Mouse (Mus musculus) embryonic stem cell, embryonic (primary cell): ENCODE data around the gene 4932438H23Rik.

ENCODE experiments used
- CTCF ChIA-PET, 4 experiments: fragments of 300-600 bp in 2 of 4; fragments of 350-600 bp in 2 of 4; sonication (Branson Sonifier 250); formaldehyde crosslinking; loops; one replicate each; lab custom pipeline; 2022; ENCODE audit warnings: inconsistent platforms in 2 of 4; lab: Charles Lee
- POLR2A ChIA-PET, 4 experiments: fragments of 300-600 bp in 2 of 4; fragments of 350-600 bp in 2 of 4; sonication (Branson Sonifier 250); formaldehyde crosslinking; loops; one replicate each; lab custom pipeline; 2022; ENCODE audit warnings: antibody characterized with exemption in 4 of 4, inconsistent platforms in 1 of 4; lab: Charles Lee

Gene 4932438H23Rik

DNA sequence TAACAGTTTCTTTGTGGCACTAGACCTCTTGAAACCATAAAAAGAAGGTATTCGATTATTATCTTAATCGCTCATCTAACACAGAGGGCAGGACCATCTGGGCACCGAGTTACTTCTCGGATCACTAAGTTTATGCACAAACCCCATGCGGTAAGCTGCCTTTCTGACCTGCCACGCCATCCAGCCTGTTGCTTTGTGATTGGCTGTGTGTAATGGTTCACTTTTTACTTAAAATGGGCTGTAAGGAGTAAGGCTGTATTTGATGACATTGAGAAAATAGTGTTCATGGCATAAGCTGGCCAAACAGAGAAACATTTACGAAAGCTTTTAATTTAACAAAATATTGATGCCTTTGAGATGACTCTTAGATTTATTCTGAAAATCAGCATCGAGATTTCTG lies at the start of gene 4932438H23Rik:
TSS of gene 4932438H23Rik (minus strand) at position 101 of the 400 bp plus-strand sequence.
- POLR2A ChIA-PET: no interaction called here
- CTCF ChIA-PET: no interaction called here

DNA sequence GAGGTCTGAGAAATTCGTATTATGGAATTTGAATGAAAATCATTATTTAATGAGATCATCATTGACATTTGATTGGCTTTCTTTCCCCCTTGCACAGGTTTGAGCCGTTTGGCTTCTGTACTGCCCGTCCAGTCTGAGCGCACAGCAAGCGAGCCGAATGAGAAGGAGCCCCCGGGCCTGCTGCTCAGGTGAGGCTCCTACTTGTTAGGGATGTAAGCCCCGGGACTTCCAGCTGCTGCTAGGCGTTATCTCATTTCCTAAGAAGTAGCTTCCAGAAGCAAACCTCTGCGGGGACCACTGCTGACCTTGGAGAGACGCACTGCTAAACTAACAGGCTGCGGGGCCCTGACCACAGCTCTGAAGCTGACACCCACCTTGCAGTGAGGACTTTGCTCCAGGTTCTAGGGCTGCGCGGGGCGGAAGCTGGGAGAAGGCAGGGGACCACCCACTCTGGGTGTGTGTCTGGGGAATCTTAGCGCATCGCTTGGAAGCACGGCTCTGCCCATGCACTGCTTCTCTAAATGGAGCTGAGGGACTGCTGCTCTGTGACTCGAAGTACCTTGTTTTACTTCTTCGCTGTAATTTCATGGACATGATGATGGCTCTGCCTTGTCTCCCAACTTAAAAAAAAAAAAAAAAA lies 46.2 kb upstream of the 4932438H23Rik start:
- ChIA-PET POLR2A (interaction anchor here in 1 of 4 experiments (0.7 to 1.0 kb wide), 3 partner anchors 9 to 141 kb away, joined by 3 read pairs; no protein-coding TSS in a partner anchor), CTCF (interaction anchor here in 1 of 4 experiments (0.7 kb wide), 1 partner anchor 217 kb away, joined by 3 read pairs; no protein-coding TSS in a partner anchor)

DNA sequence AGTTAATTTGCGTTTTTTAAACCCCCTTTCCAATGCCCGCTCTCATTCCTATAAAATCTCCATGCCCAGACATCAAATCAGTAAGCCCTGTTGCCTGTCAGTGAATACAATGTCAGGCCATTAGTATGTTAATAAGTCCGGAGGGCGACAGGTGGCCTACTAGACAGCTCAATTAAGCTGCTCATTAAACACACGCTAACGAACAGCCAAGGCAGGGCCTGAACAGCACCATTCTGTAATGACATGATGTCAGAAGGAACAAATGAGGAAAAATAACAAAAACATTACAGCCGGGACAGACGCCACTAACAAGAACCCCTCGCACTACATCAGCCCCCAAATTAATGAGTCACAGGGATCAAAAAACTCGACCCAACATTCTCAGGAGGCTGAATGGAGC lies 45.5 kb upstream of the 4932438H23Rik start:
- POLR2A ChIA-PET: interaction anchor here in 2 of 4 experiments (0.7 to 1.0 kb wide), 3 partner anchors 11 to 1233 kb away, joined by 3 read pairs; no protein-coding TSS in a partner anchor
- CTCF ChIA-PET: interaction anchor here in 3 of 4 experiments (0.7 to 1.1 kb wide), 4 partner anchors 10 to 80 kb away, joined by 3 to 5 read pairs (median 4); no protein-coding TSS in a partner anchor

DNA sequence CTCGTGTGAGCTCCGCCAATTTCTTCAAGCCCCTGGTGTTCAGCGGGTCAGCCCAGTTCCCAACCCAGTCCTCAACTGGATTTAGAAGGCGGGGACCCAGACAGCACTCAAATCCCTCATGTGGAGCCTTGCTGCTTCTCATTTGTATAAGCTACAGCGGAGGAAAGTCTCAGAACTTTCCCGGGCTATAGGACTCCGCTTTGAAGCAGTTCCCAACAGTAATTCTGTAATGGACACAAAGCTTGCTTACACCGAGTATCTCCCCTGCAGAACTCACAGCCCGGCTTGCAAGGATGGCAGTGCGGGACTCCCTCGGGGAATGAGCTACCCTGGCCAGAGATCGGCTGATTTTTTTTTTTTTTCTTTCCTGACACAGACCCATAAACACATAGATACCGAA lies 45.1 kb upstream of the 4932438H23Rik start:
- CTCF ChIA-PET: interaction anchor here in 3 of 4 experiments (0.7 to 1.1 kb wide), 4 partner anchors 10 to 80 kb away, joined by 3 to 5 read pairs (median 4); no protein-coding TSS in a partner anchor

DNA sequence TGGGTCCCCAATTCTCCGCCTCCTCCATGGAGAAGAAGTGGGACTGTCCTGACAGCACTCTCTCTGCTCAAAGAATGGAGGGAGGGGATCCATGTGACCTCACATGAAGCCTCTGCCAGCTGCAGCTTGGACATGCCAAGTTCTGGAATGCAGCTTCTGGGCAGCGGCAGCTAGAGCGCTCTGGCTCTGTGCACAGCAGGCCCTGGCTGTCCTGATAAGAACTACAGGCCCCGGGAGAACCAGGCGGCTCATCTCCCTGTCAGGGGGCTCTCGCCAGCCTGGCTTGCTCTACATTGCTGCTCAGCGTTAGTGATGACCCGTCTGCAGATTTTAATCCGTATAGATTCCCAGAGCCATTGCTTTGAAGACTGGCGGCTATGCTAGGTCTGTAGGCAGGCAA lies 44.6 kb upstream of the 4932438H23Rik start:
- POLR2A ChIA-PET: interaction anchor here in 1 of 4 experiments (0.6 kb wide), 1 partner anchor 32 kb away, joined by 3 read pairs; no protein-coding TSS in a partner anchor
- CTCF ChIA-PET: interaction anchor here in 2 of 4 experiments (1.1 kb wide), 2 partner anchors 11 to 23 kb away, joined by 3 to 5 read pairs; no protein-coding TSS in a partner anchor

More for the DNA sequence above, 45.1 kb upstream of the 4932438H23Rik start:
- POLR2A ChIA-PET: interaction anchor here in 2 of 4 experiments (0.6 to 0.7 kb wide), 3 partner anchors 31 to 1233 kb away, joined by 3 read pairs; no protein-coding TSS in a partner anchor

DNA sequence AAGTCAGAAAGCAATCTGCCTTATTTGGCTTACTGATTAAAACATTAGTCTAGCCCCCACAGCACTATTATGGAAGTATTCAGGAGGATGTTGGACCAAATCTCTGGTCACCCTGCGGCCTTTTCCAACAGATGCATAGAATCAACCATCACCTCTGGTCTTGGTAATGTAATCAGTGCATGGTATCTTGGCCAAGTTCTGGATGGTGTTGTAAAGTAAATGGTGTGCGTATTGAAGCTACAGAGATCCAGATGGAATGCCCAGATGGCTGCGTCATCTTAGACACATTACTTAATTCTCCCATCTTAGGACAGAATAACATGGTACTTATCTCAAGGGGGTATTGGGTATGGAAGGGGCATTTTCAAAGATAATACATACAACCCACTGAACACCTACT lies 43.8 kb upstream of the 4932438H23Rik start:
- CTCF ChIA-PET: no interaction called here

DNA sequence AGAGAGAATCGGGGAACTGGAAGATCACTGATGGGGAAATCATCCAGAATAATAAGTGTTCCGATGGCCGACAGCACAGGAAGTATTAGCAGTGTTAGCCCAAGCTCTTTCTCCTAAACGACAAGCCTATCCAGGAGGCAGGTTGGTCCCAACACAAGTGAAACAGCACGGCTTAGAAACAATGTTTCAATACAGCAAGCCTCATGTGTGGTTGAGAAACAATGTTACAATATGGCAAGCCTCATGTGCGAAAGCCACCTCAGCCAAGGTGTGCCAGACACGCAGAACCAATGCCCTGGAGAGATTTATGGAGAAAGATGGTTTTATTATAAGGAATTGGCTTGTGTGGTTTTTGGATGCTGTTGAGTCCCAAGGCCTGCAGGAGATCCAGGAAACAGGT lies 43.2 kb upstream of the 4932438H23Rik start:
- ChIA-PET CTCF (no interaction called here), POLR2A (interaction anchor here in 1 of 4 experiments (0.5 kb wide), 1 partner anchor 214 kb away, joined by 3 read pairs; no protein-coding TSS in a partner anchor)

More for the DNA sequence above, 43.8 kb upstream of the 4932438H23Rik start:
- POLR2A ChIA-PET: no interaction called here

DNA sequence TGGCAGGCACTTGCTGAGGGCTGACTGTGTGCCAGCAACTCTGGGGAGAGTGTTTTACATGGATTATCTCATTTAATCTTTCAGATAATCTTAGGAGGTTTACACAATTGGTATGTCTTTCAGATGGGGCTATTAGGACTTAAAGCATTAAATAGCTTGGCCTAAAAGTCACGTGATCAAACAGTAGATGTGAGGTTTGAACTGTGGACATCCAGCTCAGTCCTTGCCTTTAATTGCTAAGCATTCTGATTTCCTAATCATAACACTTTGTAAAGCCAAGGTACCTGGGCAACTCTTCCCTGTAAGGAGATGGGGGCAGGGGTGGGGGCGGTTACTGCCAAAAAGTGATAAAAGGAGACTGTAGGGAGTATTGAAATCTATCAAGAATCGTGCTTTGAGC lies 41.7 kb upstream of the 4932438H23Rik start:
- CTCF ChIA-PET: no interaction called here
- POLR2A ChIA-PET: interaction anchor here in 2 of 4 experiments (0.5 to 0.7 kb wide), 2 partner anchors 566 to 684 kb away, joined by 3 read pairs; no protein-coding TSS in a partner anchor

DNA sequence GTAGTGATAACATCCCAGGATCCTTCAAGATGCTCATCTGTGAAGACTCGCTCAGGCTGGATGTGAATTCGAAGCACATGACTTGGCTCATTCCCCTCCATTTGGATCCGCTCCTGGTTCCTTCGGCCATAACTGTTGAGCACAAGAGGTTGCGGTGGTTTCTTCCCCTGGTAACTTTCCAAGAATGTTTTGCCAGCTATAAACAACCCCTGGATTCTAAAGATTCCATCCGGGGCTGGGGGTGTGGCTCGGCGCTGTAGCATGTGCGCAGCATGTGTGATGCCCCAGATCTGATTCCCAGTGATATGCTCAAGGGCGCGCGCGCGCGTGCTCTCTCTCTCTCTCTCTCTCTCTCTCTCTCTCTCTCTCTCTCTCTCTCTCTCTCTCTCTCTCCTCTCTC lies 35.0 kb upstream of the 4932438H23Rik start:
- ChIA-PET CTCF (interaction anchor here in 1 of 4 experiments (0.9 kb wide), 1 partner anchor 10 kb away, joined by 3 read pairs; no protein-coding TSS in a partner anchor), POLR2A (interaction anchor here in 1 of 4 experiments (0.9 kb wide), 1 partner anchor 11 kb away, joined by 3 read pairs; no protein-coding TSS in a partner anchor)

DNA sequence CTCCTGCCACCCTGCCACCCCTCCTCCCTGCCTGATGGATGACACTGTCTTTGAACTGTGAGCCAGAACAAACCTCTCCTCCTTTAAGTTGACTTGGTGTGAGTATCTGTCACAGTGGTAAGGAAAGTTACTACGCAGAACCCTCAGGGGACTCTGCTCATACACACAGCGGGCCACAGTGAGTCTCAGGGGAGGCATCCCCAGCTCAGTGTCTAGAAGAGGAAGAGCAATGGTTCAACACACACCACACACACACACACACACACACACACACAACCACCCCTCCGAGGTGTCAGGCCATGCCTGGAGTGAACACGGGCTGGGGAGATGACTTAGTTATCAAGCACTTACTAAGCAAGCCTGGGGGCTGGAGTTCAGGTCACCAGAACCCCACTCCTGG lies 33.5 kb upstream of the 4932438H23Rik start:
- CTCF ChIA-PET: interaction anchor here in 1 of 4 experiments (0.5 to 0.6 kb wide), 2 partner anchors 20 to 240 kb away, joined by 3 to 4 read pairs; no protein-coding TSS in a partner anchor
- POLR2A ChIA-PET: no interaction called here

DNA sequence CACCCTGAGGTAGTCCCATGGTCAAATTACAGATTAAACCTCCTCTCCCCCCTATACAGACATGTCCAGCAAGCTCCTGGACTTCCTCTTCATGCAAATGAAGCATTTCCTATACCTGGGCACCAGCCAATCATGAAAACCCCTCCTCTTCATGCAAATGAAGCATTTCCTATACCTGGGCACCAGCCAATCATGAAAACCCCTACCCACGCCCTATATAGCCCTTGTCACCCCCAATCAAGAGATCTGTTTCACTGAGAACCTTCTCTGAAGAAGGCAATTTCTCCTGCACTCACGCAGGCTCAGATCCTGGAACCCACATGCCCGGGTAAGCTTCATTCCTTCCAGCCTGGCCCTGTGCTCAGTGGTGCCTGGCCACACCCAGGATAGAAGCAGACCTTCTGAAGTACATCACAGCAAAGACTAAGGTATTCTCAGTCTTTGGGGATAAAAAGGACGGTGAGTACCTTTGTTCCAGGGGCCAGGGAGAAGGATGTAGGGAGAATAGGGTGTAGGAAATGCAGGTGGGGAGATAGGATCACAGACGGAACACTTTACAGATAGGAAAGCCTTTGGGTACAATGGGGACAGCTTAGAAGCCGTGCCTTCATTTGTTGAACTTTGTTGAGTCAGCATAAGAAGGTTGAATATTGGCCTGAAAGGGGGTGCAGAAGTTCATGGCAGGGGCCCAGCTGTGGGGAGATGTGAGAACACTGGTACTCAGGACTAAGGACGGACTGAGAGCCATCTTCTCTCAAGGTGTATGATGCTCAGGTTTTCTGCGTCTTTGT lies 32.0 kb upstream of the 4932438H23Rik start:
- ChIA-PET POLR2A (interaction anchor here in 1 of 4 experiments (0.6 kb wide), 1 partner anchor 95 kb away, joined by 5 read pairs; no protein-coding TSS in a partner anchor), CTCF (interaction anchor here in 1 of 4 experiments (0.6 kb wide), 1 partner anchor 378 kb away, joined by 3 read pairs; no protein-coding TSS in a partner anchor)

DNA sequence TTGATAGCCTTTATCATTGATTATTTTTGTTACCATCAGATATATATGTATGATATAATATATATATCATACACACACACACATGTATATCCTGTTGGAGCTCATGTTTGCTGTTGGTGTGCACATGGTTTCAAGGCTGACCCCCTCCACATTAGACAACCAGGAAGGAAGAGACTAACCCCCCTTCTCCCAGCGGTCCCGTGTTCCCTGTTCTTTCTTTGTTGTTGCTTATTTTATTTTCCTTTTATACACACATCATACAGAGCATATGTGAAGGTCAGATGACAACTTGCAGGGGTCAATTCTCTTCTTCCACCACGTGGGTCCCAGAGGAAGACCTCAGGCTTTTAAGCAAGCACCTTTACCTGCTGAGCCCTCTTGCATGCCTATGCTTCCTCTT lies 29.3 kb upstream of the 4932438H23Rik start:
- POLR2A ChIA-PET: no interaction called here
- CTCF ChIA-PET: no interaction called here

DNA sequence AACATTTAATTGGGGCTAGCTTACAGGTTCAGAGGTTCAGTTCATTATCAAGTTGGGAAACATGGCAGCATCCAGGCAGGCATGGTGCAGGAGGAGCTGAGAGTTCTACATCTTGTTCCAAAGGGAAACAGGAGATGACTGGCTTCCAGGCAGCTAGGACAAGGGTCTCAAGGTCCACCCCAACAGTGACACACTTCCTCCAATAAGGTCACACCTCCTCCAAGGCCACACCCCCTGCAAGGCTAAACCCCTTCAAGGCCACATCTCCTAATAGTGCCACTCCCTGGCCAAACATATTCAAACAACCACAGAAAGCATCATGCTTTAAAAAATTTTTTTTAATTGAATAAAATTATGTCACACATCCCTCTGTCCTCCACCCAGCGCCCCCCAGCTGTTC lies 28.9 kb upstream of the 4932438H23Rik start:
- POLR2A ChIA-PET: no interaction called here

DNA sequence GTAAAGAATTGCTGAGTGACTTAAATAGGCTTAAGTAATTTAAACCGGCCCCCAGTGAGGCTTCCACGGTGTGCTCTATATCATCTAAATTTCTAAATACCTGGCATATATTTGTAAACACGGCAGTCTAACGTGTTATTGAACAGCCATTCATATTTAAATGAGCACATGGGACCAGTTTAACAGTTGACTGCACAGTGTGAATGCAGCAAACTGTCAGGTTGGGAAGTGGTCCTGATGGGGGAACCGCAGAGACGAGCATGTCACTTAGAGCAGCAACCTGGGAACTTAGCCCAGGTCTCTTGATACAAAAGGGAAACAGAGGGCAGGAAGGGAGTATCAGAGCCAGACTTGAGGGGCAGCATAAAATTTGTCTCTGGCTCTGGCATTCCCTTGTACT lies 25.0 kb upstream of the 4932438H23Rik start:
- CTCF ChIA-PET: interaction anchor here in 1 of 4 experiments (0.6 kb wide), 1 partner anchor 1025 kb away, joined by 6 read pairs; no protein-coding TSS in a partner anchor

More for the DNA sequence above, 28.9 kb upstream of the 4932438H23Rik start:
- CTCF ChIA-PET: no interaction called here

DNA sequence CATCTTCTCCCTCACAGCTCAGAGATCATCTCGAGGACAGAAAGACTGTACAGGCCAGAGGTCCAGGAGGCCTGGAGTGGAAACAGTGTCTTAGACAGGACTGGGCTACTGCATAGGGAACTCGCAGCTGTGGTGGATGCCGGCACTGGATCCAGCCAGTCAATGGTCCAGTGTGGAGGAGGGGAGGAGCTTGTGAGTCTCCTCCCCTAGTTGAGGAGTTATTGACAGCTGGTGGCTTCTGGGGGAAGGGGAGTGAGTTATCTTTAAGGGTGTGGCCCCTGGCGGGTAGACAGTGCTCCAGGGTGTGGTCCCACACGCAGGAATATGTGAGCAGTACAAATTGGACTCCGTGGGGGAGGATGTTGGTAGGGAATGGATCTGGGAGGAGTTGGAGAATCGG lies 21.8 kb upstream of the 4932438H23Rik start:
- POLR2A ChIA-PET: interaction anchor here in 2 of 4 experiments (0.6 to 1.9 kb wide), 4 partner anchors 9 to 217 kb away, joined by 3 to 10 read pairs (median 4); no protein-coding TSS in a partner anchor
- CTCF ChIA-PET: interaction anchor here in 2 of 4 experiments (0.5 to 1.0 kb wide), 3 partner anchors 23 to 977 kb away, joined by 3 to 10 read pairs (median 3); no protein-coding TSS in a partner anchor

More for the DNA sequence above, 25.0 kb upstream of the 4932438H23Rik start:
- POLR2A ChIA-PET: interaction anchor here in 1 of 4 experiments (0.6 kb wide), 1 partner anchor 161 kb away, joined by 4 read pairs; no protein-coding TSS in a partner anchor

DNA sequence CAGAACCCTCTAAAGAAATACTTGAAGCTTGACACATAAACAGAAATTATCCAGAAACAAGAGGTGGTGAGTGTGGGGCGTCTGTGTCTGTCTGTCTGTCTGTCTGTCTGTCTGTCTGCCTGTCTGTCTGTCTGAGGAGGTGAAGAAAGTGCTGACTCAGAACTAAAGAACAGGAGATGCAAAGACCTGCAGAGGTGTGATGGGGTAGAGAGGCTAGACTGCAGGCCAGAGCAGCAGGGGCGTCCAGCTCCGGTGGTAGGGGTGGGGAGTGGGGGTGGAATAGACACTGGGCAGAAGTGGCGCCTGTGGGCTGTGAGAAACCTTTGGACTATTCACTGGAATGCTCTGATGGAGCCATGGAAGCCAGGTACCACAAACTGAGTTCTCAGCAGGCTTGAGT lies 21.1 kb upstream of the 4932438H23Rik start:
- ChIA-PET CTCF (interaction anchor here in 2 of 4 experiments (0.6 to 0.9 kb wide), 3 partner anchors 35 to 236 kb away, joined by 3 to 9 read pairs (median 3); no protein-coding TSS in a partner anchor), POLR2A (interaction anchor here in 2 of 4 experiments (0.6 to 1.9 kb wide), 3 partner anchors 9 to 900 kb away, joined by 3 to 10 read pairs (median 5); no protein-coding TSS in a partner anchor)

DNA sequence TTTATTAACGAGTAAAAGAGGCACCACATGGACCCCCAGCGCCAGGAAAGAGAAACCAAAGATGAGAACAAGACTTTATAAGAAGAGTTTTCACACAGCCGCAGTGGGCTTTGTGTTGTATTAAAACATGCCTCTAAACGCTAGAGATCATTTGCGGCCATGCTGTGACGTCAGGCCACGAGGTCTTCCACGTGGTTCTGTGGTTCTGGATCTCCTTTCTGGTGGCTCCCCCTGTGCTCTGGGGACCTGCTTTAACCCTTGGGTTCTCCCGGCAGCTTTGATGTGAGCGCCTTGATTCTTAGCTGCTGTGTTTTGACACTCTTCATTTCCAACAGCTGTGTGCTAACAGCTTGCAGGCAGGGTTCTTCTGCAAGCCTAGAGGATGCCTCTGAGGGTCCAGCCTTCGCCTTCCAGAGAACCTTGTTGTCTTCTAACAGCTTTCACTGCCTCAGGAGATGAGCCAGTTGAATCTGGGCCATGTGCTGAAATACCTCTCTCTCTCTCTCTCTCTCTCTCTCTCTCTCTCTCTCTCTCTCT lies 16.1 kb upstream of the 4932438H23Rik start:
- ChIA-PET CTCF (interaction anchor here in 1 of 4 experiments (0.7 kb wide), 1 partner anchor 281 kb away, joined by 10 read pairs; no protein-coding TSS in a partner anchor), POLR2A (no interaction called here)
